Mouse (Mus musculus): ENCODE measurements around the gene Nox3. TPM values are rescaled to one million over a fixed set of nuclear protein-coding genes. Genes with fewer than 3 reads are reported as not detected.

The Nox3 gene
- polyA plus RNA-seq (2017; shearing (Covaris generic)) = not detected

DNA sequence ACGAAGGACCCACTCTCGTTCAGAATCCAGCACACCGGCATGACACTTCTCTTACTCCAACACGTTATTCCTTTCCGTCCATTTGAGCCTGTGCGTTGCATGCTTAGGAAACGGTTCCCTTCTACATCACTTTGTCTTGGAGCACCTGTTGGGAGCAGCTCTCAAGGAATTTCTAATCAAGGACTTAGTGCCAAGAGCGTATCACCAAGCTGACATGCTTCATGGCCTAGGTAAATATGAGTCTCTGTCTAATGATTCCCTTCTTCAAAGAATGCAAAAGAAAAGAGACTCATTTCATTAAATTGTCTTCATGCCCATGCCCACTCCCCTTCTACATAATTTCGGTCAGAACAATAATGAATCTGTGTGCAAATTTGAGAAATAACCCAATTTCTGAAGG lies at the start of gene Nox3:
Gene Nox3, minus strand, starts transcription at position 101 of the 400 bp plus-strand sequence.
- no peak for ATAC-seq

DNA sequence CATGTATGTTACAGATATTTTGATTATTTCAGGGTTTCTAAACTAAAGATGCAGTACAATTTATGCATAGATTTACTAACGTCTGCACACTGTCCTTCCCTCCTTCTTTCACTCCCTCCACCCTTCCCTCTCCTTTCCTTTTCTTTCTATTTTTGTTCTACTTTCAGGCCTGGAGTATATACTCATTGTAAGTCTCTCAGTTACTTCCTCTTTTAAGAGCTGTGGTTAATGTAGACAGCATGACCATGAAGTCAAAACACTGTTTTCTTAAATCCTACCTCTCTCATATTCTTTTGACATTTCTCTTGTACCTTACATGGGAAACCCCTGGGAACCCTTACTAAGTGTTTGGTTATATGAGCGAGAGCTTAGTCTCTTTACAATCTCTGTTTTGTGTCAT lies 48.3 kb upstream of the Nox3 start:
- no peak for ATAC-seq

DNA sequence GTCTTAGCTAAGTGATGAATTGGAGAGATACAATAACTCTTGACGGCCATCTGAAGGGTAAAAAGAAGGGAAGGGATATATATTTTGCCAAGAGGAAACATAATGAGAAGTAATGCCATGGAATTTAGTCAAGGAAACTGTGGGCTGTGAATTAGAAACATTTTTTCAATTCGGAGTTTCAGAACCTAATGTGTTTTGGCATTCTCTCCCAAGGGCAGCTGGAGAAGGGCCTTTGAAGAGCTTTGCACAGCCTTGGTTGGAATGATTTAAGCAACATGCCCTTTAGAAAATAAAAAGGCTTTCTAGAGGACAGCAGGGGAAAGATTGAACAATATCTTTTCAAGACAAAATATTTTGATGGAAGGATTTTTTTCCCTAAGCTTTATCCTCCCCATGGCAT lies 40.9 kb upstream of the Nox3 start:
- ATAC-seq = no peak

DNA sequence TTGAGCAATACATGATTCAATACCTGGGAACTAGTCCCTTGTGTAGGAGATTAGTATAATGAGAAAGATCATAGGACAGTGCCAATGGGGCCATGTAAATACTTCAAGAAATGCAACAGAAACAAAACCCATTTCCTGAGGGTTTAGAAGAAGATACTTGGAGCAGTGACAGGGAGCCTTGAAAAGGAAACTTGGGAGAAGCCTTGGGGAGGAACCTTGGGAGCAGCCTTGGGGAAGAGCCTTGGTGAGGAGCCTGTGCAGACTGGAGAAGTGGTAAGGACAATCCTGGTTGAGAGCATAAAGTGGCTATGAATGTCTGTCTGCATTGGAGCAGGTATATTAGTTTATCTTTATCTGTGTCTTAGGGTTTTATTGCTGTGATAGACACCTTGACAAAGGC lies 38.2 kb upstream of the Nox3 start:
- ATAC-seq = no peak

DNA sequence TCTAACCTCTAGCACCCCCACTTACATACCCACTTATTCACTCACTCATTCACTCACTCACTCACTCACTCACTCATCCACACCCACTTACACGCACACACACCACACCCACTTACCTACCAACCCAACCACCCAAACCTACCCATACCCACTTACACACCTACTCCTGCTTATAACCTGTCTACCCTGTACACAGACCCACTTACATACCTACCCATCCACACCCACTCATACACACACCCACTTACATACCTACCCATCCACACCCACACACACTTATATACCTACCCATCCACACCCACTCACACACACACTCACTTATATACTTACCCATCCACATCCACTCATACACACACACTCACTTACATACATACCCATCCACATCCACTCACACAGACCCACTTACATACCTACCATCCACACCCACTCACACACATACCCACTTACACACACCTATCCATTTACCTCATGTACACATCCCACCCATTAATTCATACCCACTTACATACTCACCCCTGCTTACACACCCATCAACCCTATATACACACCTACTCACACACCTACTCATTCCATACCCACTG lies 9.4 kb upstream of the Nox3 start:
- ATAC-seq = no peak

DNA sequence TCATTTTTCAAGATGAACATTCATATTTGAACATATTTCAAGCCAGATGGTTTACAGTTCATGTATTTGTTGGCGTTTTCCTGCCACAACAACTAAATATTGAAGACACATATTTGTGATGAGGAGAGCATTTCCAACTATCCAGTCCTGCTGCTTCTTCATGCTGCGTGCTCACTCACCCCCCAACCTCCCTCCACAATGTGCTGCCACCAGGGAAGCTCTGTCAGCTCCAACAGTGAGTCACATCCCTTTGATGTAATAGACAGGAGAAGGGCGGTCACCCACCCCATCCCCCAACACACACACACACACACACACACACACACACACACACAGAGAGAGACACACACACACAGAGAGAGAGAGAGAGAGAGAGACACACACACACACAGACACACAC lies 6.3 kb upstream of the Nox3 start:
- ATAC-seq = no peak

DNA sequence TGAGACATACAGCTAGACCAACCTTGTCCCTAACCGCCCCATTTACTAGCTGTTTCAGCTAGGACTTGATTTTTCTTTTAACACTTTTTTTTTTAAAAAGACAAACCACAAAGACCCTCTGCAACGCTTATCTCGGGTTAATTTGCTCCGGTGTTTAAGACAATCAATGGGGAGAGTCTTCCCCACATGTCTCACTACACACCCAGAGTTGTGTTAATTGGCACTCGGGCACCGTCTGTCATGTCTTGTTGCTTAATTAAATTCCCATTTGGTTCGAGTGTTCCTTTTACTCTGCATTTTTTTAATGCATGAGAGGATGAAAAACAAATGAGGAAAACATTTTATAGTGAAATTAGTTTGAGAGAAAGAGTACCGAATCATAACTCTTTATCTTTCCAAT lies 3.2 kb downstream of the Nox3 start:
- no peak for ATAC-seq

DNA sequence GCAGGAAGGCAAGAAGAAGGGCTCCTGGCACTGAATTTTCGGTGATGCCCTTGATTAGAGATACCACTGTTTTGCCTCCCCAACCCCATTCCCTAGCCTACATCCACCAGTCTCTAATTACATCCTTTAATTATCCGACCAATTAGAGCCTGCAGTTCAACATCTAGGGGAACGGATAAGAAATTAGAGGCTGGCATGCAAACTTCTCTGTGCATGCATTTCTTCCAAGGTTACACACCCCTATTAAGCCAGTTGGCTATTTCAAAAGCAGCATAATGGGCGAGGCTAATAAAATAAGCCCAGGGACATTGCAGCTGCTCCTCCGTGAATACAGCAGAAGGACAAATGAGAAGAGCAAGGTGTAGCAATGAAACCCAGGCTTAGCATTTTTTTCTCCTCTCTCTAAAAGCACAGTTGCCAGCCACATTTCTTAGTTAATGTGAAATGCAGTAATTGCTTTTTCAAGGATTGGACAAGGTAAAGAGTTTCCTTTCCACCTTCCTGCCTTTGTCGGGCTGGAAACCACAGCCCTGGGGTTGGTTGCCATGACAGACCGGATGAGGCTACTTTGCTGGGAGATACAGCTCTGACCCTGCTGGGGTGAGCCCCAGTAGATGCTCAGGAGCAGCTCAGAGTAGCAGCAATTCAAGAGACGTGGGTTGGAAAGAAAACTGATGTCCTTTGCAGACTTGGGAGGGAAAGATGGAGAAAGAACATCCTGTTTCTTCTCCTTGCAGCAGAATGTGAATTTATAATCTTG lies 5.4 kb downstream of the Nox3 start:
- ATAC-seq = no peak

DNA sequence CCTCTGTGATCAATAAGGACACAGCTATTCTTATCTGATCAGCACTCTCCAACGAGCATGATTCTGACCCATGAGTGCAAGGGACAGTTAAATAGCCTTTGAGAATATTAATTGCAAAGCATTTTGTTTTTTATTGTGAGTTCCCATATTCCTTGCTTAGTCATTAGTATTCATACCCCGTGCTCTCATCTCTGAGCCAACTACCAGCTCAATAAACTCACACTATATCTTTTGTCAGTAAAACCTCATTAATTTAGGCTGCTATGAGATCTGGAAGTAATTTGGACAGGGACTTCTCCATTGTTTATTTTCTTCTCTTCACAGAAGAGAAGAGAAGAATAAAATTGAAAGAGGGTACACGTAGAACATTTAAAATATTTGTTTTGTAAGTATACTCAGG lies 12.4 kb downstream of the Nox3 start:
- no peak for ATAC-seq

DNA sequence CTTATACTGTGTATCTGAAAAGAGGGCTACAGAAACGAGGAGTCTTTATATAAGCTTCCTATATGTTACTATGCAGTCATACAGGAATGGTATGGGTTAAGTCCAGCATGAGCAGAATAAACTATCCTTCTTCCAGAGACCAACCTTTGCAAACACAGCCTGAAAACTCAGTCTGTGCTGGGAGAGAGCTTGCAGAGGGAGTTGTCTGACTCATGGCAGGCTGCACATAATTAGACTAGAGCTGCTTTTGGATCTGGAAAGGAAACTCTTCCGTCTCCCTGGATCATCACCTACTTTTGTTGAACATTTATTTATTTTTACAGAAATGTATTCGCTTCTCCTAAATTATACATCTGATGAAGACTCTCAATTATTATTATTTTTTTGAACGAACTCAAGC lies 26.8 kb downstream of the Nox3 start:
- no peak for ATAC-seq

DNA sequence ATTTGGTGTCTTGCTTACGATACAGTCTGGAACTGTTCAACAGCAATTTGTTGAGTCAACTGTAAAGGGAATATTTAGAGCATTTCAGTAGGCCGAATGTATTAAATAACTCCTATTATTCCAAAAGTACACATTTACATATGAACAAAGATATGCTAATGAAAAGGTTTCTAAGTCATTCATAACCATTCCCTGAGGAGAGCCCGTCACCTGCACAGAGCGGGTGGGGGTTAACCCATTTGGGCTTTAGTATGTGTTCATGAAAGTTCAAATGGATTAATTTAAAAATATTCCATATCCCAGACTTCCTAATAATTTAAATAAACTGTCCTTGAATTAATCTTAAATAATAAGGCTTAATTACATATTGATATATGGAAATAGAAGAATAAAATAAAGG lies 28.8 kb downstream of the Nox3 start:
- ATAC-seq = no peak

DNA sequence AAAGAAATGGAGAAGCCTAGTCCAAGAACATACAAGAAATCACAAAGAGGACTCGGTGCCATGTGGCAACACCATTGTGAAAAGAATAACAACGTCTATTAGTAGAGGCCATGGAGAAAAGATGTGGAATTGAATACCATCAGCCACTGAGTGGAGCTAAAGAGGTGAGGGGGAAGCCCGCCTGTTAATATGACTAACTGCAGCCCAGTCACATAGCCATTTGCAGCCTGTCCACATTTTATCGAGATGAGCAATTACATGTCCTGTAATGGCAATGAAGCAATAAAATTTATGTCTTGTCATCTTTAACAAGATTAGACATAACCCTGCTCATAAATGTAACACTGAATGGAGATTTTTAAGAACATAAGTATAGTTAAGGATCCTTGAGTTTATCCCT lies 30.7 kb downstream of the Nox3 start:
- ATAC-seq = no peak

DNA sequence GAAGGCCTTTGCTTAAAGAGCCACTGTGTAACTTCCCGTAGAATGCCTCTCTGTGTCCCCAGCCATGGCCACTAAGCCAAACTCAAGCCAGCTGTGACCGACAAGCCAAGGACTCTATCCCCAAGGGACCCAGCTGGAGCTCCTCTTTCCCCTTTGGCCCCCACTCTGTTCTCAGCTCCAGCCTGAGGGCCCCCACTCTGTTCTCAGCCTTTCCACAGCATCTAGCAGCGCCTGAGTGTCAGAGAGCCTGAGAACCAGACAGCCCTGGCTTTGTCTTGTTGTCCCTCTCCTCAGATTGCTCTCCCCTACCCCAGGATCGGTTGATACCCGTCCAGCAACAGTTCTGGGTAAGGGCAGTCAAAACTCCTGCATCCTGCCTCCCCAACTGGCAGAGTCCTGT lies 36.6 kb downstream of the Nox3 start:
- no peak for ATAC-seq

DNA sequence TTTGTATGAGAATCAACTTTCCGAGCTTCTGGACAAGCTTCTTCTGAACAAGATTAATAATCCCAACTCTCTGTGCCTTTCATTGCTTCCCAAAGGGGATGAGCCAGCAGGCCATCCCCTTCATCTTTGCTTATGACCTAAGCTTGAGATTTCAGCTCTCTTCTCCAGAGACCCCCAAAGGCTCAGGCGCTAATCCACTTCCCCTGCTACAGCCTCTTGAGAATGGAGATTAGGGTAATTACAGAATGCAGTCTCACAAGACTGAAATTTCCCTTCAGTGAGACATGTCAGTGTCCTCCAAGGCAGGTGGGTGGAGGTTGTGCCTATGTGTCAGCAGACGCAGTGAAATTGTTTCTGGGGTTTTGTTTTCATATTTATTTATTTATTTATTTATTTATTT lies 45.7 kb downstream of the Nox3 start:
- no peak for ATAC-seq

DNA sequence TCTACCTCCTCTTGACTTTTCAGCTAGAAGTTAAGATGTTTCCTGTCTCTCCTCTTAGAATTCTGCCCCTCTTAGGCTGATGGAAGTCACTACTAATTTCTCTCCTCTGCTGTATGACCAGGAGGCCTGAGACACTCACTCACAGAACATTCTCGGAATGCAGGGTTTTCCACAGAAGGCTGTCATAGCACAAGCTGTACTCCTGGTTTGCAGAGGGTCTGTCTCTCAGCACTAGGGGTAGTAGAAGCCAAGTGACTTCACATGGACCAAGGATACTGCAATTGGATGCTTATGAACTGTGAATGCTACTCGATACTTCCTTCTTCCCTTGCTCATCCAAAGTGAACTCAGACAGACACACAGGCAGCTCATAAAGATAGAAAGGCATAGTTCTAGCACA lies 52.5 kb downstream of the Nox3 start:
- no peak for ATAC-seq

DNA sequence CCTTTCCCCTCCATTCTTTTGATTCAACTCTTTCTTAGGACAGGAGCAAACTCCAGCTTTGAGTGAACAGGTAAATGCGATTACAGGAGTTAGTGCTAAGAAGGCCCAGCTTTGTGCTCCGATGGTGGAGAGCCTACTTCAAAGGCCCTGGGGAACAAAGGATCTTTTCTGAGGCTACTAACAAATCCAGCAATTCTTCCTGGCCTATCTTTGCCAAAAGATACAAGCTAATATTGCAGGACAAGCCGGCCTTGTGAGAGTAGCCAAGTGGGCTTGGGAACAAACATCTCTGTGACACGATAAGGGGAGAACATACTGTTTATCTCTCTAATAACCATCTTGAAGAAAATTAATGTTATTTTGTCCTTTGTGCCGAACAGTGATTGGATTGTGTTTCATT lies 54.6 kb downstream of the Nox3 start:
- ATAC-seq = no peak

DNA sequence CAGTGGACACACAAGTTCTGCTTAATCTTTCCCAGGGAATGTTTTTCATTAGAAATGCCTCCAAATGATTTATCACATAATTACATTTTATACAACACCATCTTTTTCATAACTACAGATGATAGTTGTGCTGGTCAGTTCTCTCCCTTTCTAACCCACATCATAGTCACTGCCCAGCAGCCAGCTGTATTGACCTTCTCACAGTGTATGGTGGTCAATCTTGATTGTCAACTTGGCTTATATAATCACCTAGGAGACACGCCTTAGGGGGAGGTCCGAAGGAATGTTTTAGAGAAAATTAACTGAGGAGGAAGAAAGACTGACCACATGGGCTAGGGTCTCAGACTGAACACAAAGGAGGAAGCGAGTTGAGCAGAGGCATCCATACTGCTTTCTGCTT lies 57.3 kb downstream of the Nox3 start:
- no peak for ATAC-seq

DNA sequence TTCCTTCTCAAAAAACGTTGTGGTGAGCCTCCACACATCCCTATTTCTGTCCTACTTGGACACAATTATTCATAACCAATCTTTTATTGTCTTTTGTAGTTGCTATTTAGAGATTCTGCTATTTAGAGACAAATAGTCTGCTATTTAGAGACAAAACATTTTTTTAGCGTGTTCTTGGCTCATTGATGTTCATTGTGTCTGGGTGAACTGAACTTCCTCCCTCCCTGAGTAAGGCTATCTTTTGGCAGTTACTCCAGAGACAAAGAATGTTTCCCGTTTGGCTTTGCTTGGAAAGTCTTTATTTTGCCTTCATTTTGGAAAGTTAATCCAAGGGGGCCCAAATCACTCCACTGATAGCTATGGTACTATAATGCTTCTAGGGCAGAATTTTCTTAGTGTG lies 63.6 kb downstream of the Nox3 start:
- no peak for ATAC-seq

DNA sequence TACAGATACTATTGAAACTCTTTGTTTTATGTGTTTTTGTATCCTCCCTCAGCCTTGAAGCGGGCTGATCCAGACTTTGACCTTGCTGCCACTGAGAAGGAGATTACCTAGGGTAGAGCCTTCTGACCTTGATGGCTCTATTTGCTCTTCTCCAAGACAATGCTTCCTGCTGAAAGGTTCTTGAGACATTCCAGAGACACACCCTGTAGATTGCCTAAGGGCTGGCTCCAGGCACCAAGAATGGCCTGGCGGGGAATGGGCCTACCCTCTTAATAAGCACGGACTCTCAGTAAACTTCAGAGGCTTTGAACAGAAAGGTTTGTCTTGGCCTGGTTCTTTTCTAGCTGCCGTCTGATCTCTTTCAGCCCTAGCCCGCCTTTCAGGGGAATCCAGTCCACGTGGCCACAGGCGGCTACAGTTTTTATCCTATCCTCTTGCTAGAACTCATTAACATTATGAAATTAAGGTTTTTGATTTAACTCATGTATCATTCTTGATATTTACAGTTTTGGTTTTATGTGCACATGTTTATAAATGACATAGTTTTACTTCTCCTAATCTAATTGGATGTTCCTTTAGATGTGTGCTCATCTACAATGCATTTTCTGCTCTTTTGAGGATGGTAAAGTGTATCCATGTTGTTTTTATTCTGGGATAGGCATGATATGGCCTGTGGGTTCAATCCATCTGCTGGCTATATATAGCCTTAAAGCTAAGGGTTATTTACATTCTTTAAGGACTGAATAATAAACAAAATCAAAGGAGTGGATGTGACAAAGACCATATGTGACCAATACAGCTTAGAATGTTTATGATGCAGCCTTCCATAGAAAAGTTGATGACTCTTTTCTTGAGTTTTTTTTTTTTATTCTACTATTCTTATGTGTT lies 79.5 kb downstream of the Nox3 start:
- no peak for ATAC-seq

DNA sequence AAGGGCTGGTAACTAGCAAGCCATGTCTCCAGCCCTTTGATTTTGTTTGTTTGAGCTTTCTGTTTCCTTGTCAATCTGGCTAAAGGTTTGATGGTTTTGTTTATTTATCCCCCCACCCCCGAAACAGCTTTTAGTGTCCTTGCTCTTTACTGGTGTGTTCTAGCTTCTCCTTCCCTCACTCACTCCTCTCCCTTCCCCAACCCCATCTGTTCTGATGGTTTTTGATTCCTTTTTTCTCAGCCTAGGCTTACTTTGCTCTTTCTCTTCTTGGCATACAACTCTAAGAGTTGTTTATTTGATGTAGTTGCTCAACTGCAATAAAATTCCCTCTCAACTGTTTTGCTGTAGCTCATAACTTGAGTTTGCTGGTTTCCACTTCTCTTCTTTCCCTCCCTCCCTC lies 80.5 kb downstream of the Nox3 start:
- no peak for ATAC-seq

DNA sequence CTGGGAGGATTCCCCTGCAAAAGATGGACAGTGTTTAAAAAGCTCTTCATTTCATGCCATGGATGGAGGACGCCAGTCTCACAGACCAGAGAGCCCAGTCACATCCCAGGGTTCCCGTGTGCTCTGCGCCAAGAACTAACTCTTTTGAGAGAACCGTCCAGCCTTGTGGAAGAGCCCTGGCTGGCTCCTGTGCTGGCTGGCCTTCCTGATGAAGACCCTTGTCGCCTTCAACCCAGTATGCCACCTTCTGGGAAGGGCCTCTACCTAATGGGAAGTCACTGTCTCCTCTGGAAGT lies 84.3 kb downstream of the Nox3 start:
- no peak for ATAC-seq

DNA sequence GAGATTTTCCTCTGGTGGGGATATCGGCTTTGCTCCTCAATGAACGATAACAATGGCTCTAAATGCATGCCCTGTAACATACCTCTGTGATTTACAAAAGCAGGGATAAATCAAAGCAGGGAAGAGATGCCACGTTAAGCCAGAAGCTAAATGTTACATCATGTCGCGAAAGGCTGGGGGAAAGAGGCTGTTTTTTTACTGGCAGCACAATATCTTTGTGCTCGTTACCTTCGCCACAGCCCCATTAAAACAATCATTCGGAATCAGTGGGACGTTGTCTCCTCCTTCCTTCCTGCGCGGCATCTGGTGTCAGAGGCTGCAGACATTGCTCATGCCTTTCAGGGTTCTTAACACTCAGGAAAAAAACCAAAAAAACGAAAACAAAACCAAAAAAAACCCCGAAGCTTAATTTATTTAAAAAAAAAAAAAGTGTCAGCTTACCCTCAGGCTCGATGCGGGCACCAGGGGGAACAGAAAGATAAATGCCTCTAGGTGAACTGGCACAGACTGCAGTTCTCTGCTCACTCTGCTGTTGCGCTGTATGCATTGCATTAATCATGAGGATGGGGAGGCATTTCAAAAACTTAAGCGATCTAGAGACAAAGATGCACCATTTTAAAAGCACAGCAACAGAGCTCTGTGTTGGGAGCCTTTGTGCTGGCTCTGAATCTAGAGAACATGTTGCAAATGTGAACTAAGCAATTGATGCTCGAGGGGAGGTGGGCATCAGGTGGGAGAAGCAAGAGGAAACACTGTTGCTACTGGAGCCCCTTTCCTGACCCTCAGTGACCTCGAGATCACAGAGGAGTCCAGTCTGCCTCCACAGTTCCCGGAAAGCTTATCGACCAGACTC lies 84.9 kb downstream of the Nox3 start:
- no peak for ATAC-seq

DNA sequence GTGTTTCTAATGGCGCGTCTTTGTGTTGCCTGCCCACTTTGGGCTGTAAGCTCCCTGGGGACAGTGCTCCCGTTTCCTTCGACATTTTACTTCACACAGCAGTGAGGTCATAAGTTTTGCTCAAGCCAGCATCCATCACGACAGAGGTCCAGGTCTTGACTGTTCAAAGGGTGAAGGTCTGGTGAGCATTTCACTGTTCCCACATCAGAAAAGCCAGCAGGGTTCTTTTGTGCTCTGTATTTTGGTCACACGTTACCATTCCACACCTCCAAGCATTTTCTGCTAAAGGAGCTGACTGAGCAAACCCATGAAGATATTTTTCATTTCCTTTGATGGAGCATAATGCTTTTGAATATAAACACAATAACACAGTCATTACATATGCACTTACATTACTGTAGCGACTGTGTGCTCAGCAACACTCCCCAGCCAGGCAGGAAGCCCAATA lies 85.7 kb downstream of the Nox3 start:
- ATAC-seq = no peak
